Mouse (Mus musculus) splenic B cell, adult 2 months (primary cell): ENCODE measurements around the gene Aste1.

Source experiments
- DNase-seq: peaks from one replicate; pipeline ENCODE4 v3.0.0-alpha.2; 2011; ENCODE audit warnings: low read depth, low spot score
- H3K27me3 ChIP-seq: 2 replicates; pipeline ENCODE4 v1.6.1; 2012; ENCODE audit warnings: mild to moderate bottlenecking, low read length, moderate library complexity, mixed read lengths; ENCODE audit not compliant: control insufficient read depth, poor library complexity, insufficient read depth, severe bottlenecking
- H3K36me3 ChIP-seq: 2 replicates; pipeline ENCODE4 v1.6.1; 2012; ENCODE audit warnings: mild to moderate bottlenecking, low read length, moderate library complexity, mixed read lengths; ENCODE audit not compliant: control insufficient read depth, poor library complexity, insufficient read depth, severe bottlenecking

Gene Aste1

GRCm38 (mm10) chr9:105395218-105395627 lies at the start of gene Aste1, which contains the start of gene Nek11:
Aste1 (plus strand) TSS chr9:105395392.
Nek11 (minus strand) TSS chr9:105395524.
- Histone ChIP-seq H3K27me3 (no peaks in the 10 kb centered on the region), H3K36me3 (no peaks in the 10 kb centered on the region)
- DNase-seq: peak; percentile 95

- no peaks in the 10 kb centered on the region for H3K36me3 ChIP-seq
- H3K27me3 ChIP-seq: no peaks in the 10 kb centered on the region
- DNase-seq: no peak
Observed at GRCm38 (mm10) chr9:105348242-105349031, 46.8 kb upstream of the Aste1 start.

- no peaks in the 10 kb centered on the region for H3K27me3 ChIP-seq
- DNase-seq: no peak
- no peaks in the 10 kb centered on the region for H3K36me3 ChIP-seq
Observed at GRCm38 (mm10) chr9:105349034-105349433, 46.2 kb upstream of the Aste1 start.

DNA sequence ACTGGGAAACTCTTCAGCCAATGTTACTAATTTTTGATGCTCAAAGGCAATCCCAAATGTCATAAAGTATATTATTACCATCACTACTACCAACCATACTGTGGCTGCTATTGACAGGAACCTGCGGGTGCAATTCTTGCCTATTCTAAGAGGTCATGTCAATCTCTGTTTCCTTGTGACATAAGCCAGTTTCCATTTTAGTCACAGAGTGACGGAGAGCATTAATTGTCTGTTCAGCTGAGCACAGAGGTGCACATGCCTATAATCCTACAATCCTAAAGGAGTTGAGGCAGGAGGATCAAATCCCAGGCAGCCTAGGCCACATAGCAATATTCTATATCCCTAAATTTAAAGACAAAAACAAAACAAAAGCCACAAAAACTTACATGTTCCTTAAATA lies 33.0 kb upstream of the Aste1 start:
- Histone ChIP-seq H3K36me3 (no peaks in the 10 kb centered on the region), H3K27me3 (no peaks in the 10 kb centered on the region)
- no peak for DNase-seq

DNA sequence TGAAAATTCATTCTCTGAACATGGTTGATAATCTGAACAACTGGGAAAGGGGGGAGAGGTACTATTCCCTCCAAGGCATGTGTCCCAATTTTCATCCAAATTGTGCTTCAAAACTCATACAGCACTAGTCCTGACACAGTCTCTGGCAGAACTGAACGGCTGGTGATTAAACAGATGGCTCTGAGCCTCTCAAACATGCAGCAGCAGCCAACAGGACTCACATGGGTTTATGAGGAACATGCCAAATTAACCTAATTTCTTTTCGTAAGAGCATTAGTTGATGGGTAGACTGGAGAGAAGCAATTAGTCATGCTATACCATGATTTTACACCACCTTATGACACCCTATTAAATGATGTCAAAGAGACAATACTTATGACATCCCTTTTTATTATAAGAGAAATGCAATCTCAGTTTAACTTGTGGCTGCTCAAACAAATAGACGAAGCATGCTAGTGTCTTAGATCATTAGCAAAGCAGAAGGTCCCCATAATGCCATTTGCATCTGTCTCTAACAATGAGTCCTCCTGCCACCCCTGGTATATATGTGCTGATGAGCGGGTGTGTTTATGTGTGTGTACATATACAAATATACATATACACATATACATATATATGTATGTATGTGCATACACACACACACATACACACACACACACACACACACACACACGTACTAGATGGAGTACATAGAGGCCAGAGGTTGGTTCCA lies 31.5 kb upstream of the Aste1 start:
- DNase-seq: no peak
- no peaks in the 10 kb centered on the region for H3K36me3 ChIP-seq
- no peaks in the 10 kb centered on the region for H3K27me3 ChIP-seq

DNA sequence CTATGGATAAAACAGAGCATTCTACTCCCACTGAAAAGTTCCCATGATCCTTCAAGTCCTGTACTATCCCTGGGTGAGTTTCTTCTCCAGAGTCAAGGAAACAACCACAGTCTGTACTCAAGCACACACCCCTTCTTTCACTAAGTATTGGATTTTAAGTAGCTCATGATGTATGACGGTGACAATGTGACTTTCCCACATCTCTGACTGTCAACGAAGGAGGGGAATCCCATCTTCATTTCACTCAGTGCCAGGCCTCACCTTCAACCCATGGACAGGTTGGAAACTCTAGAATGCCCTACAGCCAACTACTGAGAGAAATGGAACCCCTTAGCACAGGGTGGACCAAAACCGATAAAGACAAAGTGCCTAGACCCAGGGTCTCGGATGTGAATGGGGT lies 29.0 kb upstream of the Aste1 start:
- DNase-seq: no peak
- Histone ChIP-seq H3K27me3 (no peaks in the 10 kb centered on the region), H3K36me3 (no peaks in the 10 kb centered on the region)

- Histone ChIP-seq H3K36me3 (no peaks in the 10 kb centered on the region), H3K27me3 (no peaks in the 10 kb centered on the region)
- peak; percentile 72 for DNase-seq
Observed at GRCm38 (mm10) chr9:105368605-105369004, 26.6 kb upstream of the Aste1 start.

- H3K36me3 ChIP-seq: no peaks in the 10 kb centered on the region
- no peak for DNase-seq
- no peaks in the 10 kb centered on the region for H3K27me3 ChIP-seq
Observed at GRCm38 (mm10) chr9:105374361-105374760, 20.8 kb upstream of the Aste1 start.

DNA sequence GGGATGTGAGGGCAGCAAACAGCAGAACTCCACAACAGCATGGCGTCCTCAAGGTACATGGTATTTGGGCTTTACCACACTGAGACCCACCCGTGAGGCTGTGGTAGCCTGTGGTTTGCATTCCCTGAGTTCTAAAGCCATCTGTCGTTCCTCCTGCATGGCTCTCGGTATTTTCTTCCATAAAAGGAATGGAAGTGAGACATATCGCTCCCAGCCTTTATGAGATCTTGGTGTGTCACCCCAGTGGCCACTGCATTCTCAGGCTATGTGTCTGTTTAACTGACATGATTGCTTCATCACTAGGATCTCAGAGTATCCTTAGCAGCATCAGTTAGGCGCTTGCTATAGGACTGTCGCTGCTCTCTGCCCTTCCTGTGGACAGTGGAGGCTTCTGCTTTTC lies 18.8 kb upstream of the Aste1 start:
- DNase-seq: no peak
- no peaks in the 10 kb centered on the region for H3K36me3 ChIP-seq
- H3K27me3 ChIP-seq: no peaks in the 10 kb centered on the region

DNA sequence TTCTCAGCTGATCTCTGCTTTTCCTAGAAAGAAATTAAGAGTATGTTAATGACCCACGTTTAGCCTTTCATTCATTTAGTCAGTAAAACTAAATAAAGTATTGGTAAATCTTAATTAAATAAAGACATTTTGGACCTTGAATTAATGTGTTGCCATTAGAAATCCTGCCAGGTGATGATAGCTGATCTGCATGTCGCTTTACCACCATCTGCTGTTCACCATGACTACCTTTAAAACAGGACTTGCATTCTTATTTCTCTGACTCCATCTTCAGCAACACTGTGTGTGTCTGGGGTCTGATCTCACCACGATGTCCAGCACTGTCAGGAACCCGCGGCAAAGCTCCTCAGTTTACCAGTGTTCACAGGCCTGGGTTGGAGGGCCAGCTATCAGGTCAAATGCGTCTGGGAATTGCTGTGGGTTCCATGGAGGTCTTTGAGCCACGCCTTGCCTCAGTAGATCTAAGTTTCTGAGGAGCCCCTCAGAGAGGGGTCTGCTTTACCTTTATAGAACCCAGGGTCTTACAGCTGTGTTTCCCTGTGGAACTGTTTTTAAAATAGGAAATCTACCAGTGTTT lies 18.1 kb upstream of the Aste1 start:
- no peaks in the 10 kb centered on the region for H3K36me3 ChIP-seq
- H3K27me3 ChIP-seq: no peaks in the 10 kb centered on the region
- peak; percentile 42 for DNase-seq

DNA sequence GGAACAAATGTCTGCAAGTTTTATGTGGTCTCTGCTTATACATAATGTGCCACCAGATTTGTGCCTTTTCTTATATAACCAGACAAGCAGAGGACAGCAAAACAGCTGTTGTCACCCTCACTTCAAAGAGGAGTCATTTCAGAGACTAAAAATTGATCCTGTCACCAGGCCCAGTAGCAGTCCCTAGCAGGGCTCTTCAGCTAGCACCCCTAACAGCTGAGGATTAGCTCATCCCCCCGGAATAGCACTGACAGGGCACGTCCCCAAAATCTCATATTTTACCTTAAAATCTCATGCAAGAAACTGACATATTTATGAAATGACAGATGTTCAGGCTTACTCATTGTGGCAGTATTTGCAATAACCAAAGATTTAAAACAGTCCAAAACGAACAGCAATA lies 17.6 kb upstream of the Aste1 start:
- no peak for DNase-seq
- H3K27me3 ChIP-seq: no peaks in the 10 kb centered on the region
- no peaks in the 10 kb centered on the region for H3K36me3 ChIP-seq

DNA sequence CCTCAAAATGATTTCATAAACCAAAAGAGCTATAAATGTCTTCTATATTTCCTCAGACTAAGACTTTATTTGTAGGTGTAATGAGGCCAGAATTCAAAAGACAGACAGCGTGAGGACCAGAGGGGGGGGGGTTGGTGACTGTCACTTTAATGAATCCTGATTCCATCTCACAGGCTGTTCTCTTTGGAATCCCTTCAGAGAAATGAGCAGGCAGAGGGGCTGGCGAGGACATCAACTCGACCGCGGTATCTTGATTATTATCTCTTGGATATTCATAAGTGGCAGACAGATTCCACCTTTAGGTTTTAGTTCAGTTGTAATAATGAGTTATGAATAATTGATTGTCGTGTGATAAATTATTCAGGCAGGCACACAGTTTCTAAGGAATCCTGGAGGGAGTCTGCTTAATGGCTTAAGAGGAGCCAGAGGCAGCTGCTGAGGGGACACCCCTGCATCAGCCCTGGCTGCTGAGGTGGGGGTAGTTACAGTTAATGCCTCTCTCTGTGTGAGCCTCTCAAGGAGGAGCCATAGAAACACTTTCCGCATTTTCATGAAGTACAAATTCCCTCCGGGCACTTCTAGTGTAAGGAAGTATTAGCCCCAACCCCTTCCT lies 15.6 kb upstream of the Aste1 start:
- Histone ChIP-seq H3K36me3 (no peaks in the 10 kb centered on the region), H3K27me3 (no peaks in the 10 kb centered on the region)
- no peak for DNase-seq

- Histone ChIP-seq H3K36me3 (no peaks in the 10 kb centered on the region), H3K27me3 (no peaks in the 10 kb centered on the region)
- DNase-seq: no peak
Observed at GRCm38 (mm10) chr9:105387403-105387802, 7.8 kb upstream of the Aste1 start.

- Histone ChIP-seq H3K27me3 (no peaks in the 10 kb centered on the region), H3K36me3 (no peaks in the 10 kb centered on the region)
- DNase-seq: peak; percentile 75
Observed at GRCm38 (mm10) chr9:105389289-105389688, 5.9 kb upstream of the Aste1 start.

DNA sequence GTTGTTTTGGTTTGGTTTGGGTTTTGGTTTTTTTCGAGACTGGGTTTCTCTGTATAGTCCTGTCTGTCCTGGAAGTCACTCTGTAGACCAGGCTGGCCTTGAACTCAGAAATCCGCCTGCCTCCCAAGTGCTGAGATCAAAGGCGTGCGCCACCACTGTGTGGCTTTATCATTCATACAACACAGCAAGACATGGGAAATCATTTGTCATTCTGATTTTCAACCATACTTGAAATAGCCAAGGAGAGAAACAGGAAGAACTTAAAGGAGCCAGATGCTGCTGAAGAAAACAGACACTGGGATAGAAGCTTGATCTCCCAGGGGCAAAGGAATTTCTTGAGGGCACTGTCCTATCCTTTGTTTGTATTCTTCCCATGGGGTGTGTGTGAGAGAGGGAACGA lies 4.6 kb upstream of the Aste1 start:
- H3K27me3 ChIP-seq: no peaks in the 10 kb centered on the region
- H3K36me3 ChIP-seq: no peaks in the 10 kb centered on the region
- DNase-seq: no peak
